Mouse (Mus musculus) forebrain, embryonic 15.5 days (tissue): ENCODE measurements around the gene Olfr774. TPM values are rescaled to one million over a fixed set of nuclear protein-coding genes. Genes with fewer than 3 reads are reported as not detected.
"Not testable (repeated sequence)": the region's sequence is repeated elsewhere in the genome, so short reads cannot be mapped to it uniquely, and the experiment has no call there.

ENCODE experiments used
- ATAC-seq: fragments of 200-750 bp; cut with Nextera tagmentation; replicated peaks from 2 replicates; pipeline ENCODE4 v1.8.0; 2017; ENCODE audit warnings: mild to moderate bottlenecking, moderate TSS enrichment, moderate library complexity
- H3K27ac ChIP-seq: fragments of 300-500 bp; sonication (generic); replicated peaks from 2 replicates; pipeline ENCODE4 v1.5.1; 2015; ENCODE audit warnings: mild to moderate bottlenecking, inconsistent platforms
- H3K27me3 ChIP-seq: fragments of 300-500 bp; sonication (generic); 2 replicates; pipeline ENCODE4 v1.6.1; 2015; ENCODE audit warnings: inconsistent platforms
- H3K36me3 ChIP-seq: fragments of 300-500 bp; sonication (generic); 2 replicates; pipeline ENCODE4 v1.6.1; 2015; ENCODE audit warnings: mild to moderate bottlenecking, inconsistent platforms
- H3K4me1 ChIP-seq: fragments of 300-500 bp; sonication (generic); 2 replicates; pipeline ENCODE4 v1.6.1; 2015; ENCODE audit warnings: inconsistent platforms
- H3K4me2 ChIP-seq: fragments of 300-500 bp; sonication (generic); replicated peaks from 2 replicates; pipeline ENCODE4 v1.6.1; 2015; ENCODE audit warnings: mild to moderate bottlenecking, inconsistent platforms
- H3K4me3 ChIP-seq: fragments of 300-500 bp; sonication (generic); 2 replicates; pipeline ENCODE4 v1.5.1; 2015; ENCODE audit warnings: mild to moderate bottlenecking, inconsistent platforms
- H3K9ac ChIP-seq: fragments of 300-500 bp; sonication (generic); replicated peaks from 2 replicates; pipeline ENCODE4 v1.6.1; 2015; ENCODE audit warnings: mild to moderate bottlenecking, inconsistent platforms
- H3K9me3 ChIP-seq: fragments of 300-500 bp; sonication (generic); 2 replicates; pipeline ENCODE4 v1.6.1; 2016; ENCODE audit warnings: inconsistent platforms
- WGBS: fragments of 180-500 bp; shearing (Covaris S2); methylation state at CpG from one replicate; pipeline ENCODE4 v1.1.7; 2015; ENCODE audit warnings: mixed read lengths; 5-methylcytosine and 5-hydroxymethylcytosine counted together
- polyA plus RNA-seq: library from polyadenylated mRNA; unstranded; fragments of >200 nt; fragmentation: Nextera tagmentation; extraction: Ambion mirVana; gene quantifications from 2 replicates; pipeline ENCODE4 v1.2.1, GENCODE M21; 2015

The Olfr774 gene
- not detected in 2 replicates for polyA plus RNA-seq

- Histone ChIP-seq H3K4me3 (no peak within 1 kb of the TSS), H3K27ac (no peak within 1 kb of the TSS), H3K4me1 (no peaks in the 10 kb centered on the region), H3K27me3 (no peaks in the 10 kb centered on the region), H3K36me3 (no peaks in the 10 kb centered on the region), H3K9me3 (no peaks in the 10 kb centered on the region), H3K9ac (no peak within 1 kb of the TSS), H3K4me2 (no peak within 1 kb of the TSS)
- ATAC-seq = no peak
- 76% methylated on average over 2 of the region's 2 CpGs for WGBS
Measured at GRCm38 (mm10) chr10:129235904-129236303, at the start of gene Olfr774. TSS of gene Olfr774 (plus strand) at chr10:129236204.

GRCm38 (mm10) chr10:129187319-129187718, 48.7 kb upstream of the Olfr774 start, which contains the start of gene Olfr773:
TSS of gene Olfr773 (minus strand) at chr10:129187419.
- H3K4me2 ChIP-seq, H3K27ac ChIP-seq, ATAC-seq, H3K9me3 ChIP-seq, H3K4me1 ChIP-seq, H3K9ac ChIP-seq, H3K27me3 ChIP-seq, H3K36me3 ChIP-seq, H3K4me3 ChIP-seq: not testable (repeated sequence)

- no peak overlapping the region for H3K4me2 ChIP-seq
- no peaks in the 10 kb centered on the region for H3K27me3 ChIP-seq
- no peaks in the 10 kb centered on the region for H3K4me1 ChIP-seq
- H3K36me3 ChIP-seq = no peaks in the 10 kb centered on the region
- 82% methylated on average over 1 of the region's 1 CpGs for WGBS
- H3K9me3 ChIP-seq = no peaks in the 10 kb centered on the region
- H3K27ac ChIP-seq = no peak overlapping the region
- no peak for ATAC-seq
- H3K4me3 ChIP-seq = no peak overlapping the region
- no peak overlapping the region for H3K9ac ChIP-seq
Measured at GRCm38 (mm10) chr10:129230737-129231136, 5.3 kb upstream of the Olfr774 start.

- Histone ChIP-seq H3K9ac (no peak within 1 kb of the TSS), H3K4me1 (no peaks in the 10 kb centered on the region), H3K4me3 (no peak within 1 kb of the TSS), H3K27ac (no peak within 1 kb of the TSS), H3K27me3 (no peaks in the 10 kb centered on the region), H3K36me3 (no peaks in the 10 kb centered on the region), H3K4me2 (no peak within 1 kb of the TSS), H3K9me3 (no peaks in the 10 kb centered on the region)
- ATAC-seq = no peak
- WGBS = 70% methylated on average over 3 of the region's 3 CpGs
Measured at GRCm38 (mm10) chr10:129248112-129248511, 12.1 kb downstream of the Olfr774 start, which contains the start of gene Olfr775. TSS of gene Olfr775 (plus strand) at chr10:129248412.

GRCm38 (mm10) chr10:129258827-129259226, 22.8 kb downstream of the Olfr774 start, which contains the start of gene Olfr776:
TSS of gene Olfr776 (plus strand) at chr10:129259127.
- no peak within 1 kb of the TSS for H3K4me3 ChIP-seq
- H3K36me3 ChIP-seq = no peaks in the 10 kb centered on the region
- no peaks in the 10 kb centered on the region for H3K4me1 ChIP-seq
- no peak within 1 kb of the TSS for H3K9ac ChIP-seq
- no peaks in the 10 kb centered on the region for H3K9me3 ChIP-seq
- no peak within 1 kb of the TSS for H3K27ac ChIP-seq
- no peak for ATAC-seq
- H3K27me3 ChIP-seq = no peaks in the 10 kb centered on the region
- no peak within 1 kb of the TSS for H3K4me2 ChIP-seq

GRCm38 (mm10) chr10:129271081-129271535, 35.1 kb downstream of the Olfr774 start, which contains the start of gene Olfr777:
TSS of gene Olfr777 (minus strand) at chr10:129271485.
- WGBS = 92% methylated on average over 2 of the region's 2 CpGs
- no peaks in the 10 kb centered on the region for H3K27me3 ChIP-seq
- no peak within 1 kb of the TSS for H3K4me2 ChIP-seq
- no peak within 1 kb of the TSS for H3K4me3 ChIP-seq
- H3K27ac ChIP-seq = no peak within 1 kb of the TSS
- no peak for ATAC-seq
- no peaks in the 10 kb centered on the region for H3K4me1 ChIP-seq
- H3K9me3 ChIP-seq = no peaks in the 10 kb centered on the region
- no peak within 1 kb of the TSS for H3K9ac ChIP-seq
- H3K36me3 ChIP-seq = no peaks in the 10 kb centered on the region

Other genes with a start within 250 kb of the Olfr774 start
- not detected in 2 replicates for gene Olfr9, start 246.8 kb upstream of the Olfr774 start, polyA plus RNA-seq
- gene Olfr763, start 225.4 kb upstream of the Olfr774 start, polyA plus RNA-seq = not detected in 2 replicates
- gene Olfr764-ps1, start 196.3 kb upstream of the Olfr774 start, polyA plus RNA-seq = not detected in 2 replicates
- not detected in 2 replicates for gene Olfr765, start 186.2 kb upstream of the Olfr774 start, polyA plus RNA-seq
- not detected in 2 replicates for gene Olfr766-ps1, start 167.2 kb upstream of the Olfr774 start, polyA plus RNA-seq
- not detected in 2 replicates for gene Olfr767, start 153.3 kb upstream of the Olfr774 start, polyA plus RNA-seq
- gene Olfr768, start 136.8 kb upstream of the Olfr774 start, polyA plus RNA-seq = not detected in 2 replicates
- gene Olfr769, start 118.3 kb upstream of the Olfr774 start, polyA plus RNA-seq = not detected in 2 replicates
- not detected in 2 replicates for gene Olfr770, start 97.2 kb upstream of the Olfr774 start, polyA plus RNA-seq
- gene Olfr771, start 71.5 kb upstream of the Olfr774 start, polyA plus RNA-seq = not detected in 2 replicates
- gene Olfr772, start 58.3 kb upstream of the Olfr774 start, polyA plus RNA-seq = not detected in 2 replicates
- not detected in 2 replicates for gene Olfr773, start 48.8 kb upstream of the Olfr774 start, polyA plus RNA-seq
- gene Olfr775, start 12.2 kb downstream of the Olfr774 start, polyA plus RNA-seq = not detected in 2 replicates
- not detected in 2 replicates for gene Olfr776, start 22.9 kb downstream of the Olfr774 start, polyA plus RNA-seq
- not detected in 2 replicates for gene Olfr777, start 35.3 kb downstream of the Olfr774 start, polyA plus RNA-seq
- gene Olfr780, start 81.9 kb downstream of the Olfr774 start, polyA plus RNA-seq = not detected in 2 replicates
- not detected in 2 replicates for gene Olfr781, start 92.7 kb downstream of the Olfr774 start, polyA plus RNA-seq
- gene Olfr782, start 112.6 kb downstream of the Olfr774 start, polyA plus RNA-seq = not detected in 2 replicates
- gene Olfr784, start 147.9 kb downstream of the Olfr774 start, polyA plus RNA-seq = 0.05 TPM in 2 replicates
- not detected in 2 replicates for gene Olfr785, start 169.2 kb downstream of the Olfr774 start, polyA plus RNA-seq
- not detected in 2 replicates for gene Olfr786, start 191.1 kb downstream of the Olfr774 start, polyA plus RNA-seq
- not detected in 2 replicates for gene Olfr787, start 225.7 kb downstream of the Olfr774 start, polyA plus RNA-seq
- not detected in 2 replicates for gene Olfr788, start 234.8 kb downstream of the Olfr774 start, polyA plus RNA-seq
- not detected in 2 replicates for gene Olfr789, start 248.5 kb downstream of the Olfr774 start, polyA plus RNA-seq